Mouse (Mus musculus) CH12.LX (cell line): ENCODE data around the gene Rpl3.

ENCODE experiments used
- CTCF ChIP-seq, 2 experiments: IDR thresholded peaks in 1 of 2; conservative IDR thresholded peaks in 1 of 2; 2 replicates each; pipeline ENCODE4 v1.5.1; 2011 to 2012; ENCODE audit warnings: low read depth in 2 of 2, low read length in 2 of 2, improper control_type of control experiment in 1 of 2, inconsistent platforms in 1 of 2, mild to moderate bottlenecking in 1 of 2, moderate library complexity in 1 of 2
- EP300 ChIP-seq: IDR thresholded peaks from 2 replicates; pipeline ENCODE4 v1.6.1; 2011; ENCODE audit warnings: low read length, improper control_type of control experiment
- HCFC1 ChIP-seq: IDR thresholded peaks from 2 replicates; pipeline ENCODE4 v1.6.1; 2012; ENCODE audit warnings: low read depth, mild to moderate bottlenecking, inconsistent platforms, low read length, improper control_type of control experiment
- KAT2A ChIP-seq: IDR thresholded peaks from 2 replicates; pipeline ENCODE4 v1.6.1; 2012; ENCODE audit warnings: low read length, improper control_type of control experiment, inconsistent platforms; ENCODE audit not compliant: insufficient replicate concordance
- MAX ChIP-seq: IDR thresholded peaks from 2 replicates; pipeline ENCODE4 v1.6.1; 2011; ENCODE audit warnings: low read length, improper control_type of control experiment
- MYC ChIP-seq: IDR thresholded peaks from 2 replicates; pipeline ENCODE4 v1.6.1; 2011; ENCODE audit warnings: low read depth, mild to moderate bottlenecking, improper control_type of control experiment, low read length
- POLR2A ChIP-seq: IDR thresholded peaks from 2 replicates; pipeline ENCODE4 v1.6.1; 2011; ENCODE audit warnings: low read depth, mild to moderate bottlenecking, improper control_type of control experiment, low read length
- POLR2AphosphoS2 ChIP-seq: IDR thresholded peaks from 2 replicates; pipeline ENCODE4 v1.6.1; 2011; ENCODE audit warnings: low read depth, low read length, improper control_type of control experiment
- RAD21 ChIP-seq: IDR thresholded peaks from 2 replicates; pipeline ENCODE4 v1.6.1; 2011; ENCODE audit warnings: low read depth, mild to moderate bottlenecking, low read length, improper control_type of control experiment, moderate library complexity
- SIN3A ChIP-seq: IDR thresholded peaks from 2 replicates; pipeline ENCODE4 v1.6.1; 2012; ENCODE audit warnings: low read length, improper control_type of control experiment, inconsistent platforms
- TCF12 ChIP-seq: IDR thresholded peaks from 2 replicates; pipeline ENCODE4 v1.6.1; 2014; ENCODE audit warnings: low read depth, mild to moderate bottlenecking, inconsistent platforms, low read length, improper control_type of control experiment
- UBTF ChIP-seq: IDR thresholded peaks from 2 replicates; pipeline ENCODE4 v1.6.1; 2012; ENCODE audit warnings: low read depth, mild to moderate bottlenecking, inconsistent platforms, low read length, improper control_type of control experiment, moderate library complexity
- ZC3H11A ChIP-seq: IDR thresholded peaks from 2 replicates; pipeline ENCODE4 v1.6.1; 2012; ENCODE audit warnings: low read depth, mild to moderate bottlenecking, inconsistent platforms, low read length, improper control_type of control experiment
- ZMIZ1 ChIP-seq: IDR thresholded peaks from 2 replicates; pipeline ENCODE4 v1.6.1; 2012; ENCODE audit warnings: low read depth, mild to moderate bottlenecking, inconsistent platforms, low read length, improper control_type of control experiment

GRCm38 (mm10) chr15:80079129-80079668 lies 12.5 kb downstream of the Rpl3 start:
- TF ChIP-seq RAD21 (no peak), SIN3A (0 out of 2 replicates have a peak, but pooled peaks have one; percentile 25), POLR2A (no peak), KAT2A (no peak), UBTF (no peak), CTCF (conservative IDR thresholded peaks at IDR 0.05 in 1 of 2, IDR thresholded peaks at IDR 0.05 in 1 of 2; ENCODE audit: low read depth in 2 of 2, low read length in 2 of 2) (no peak), MAX (no peak), ZMIZ1 (peak; percentile 72; the same call in 1 of the 2 replicates), HCFC1 (no peak), ZC3H11A (no peak), POLR2AphosphoS2 (no peak), TCF12 (no peak), EP300 (no peak), MYC (peak; percentile 21; the same call in 1 of the 2 replicates)
